Mouse (Mus musculus): ENCODE data around the gene Kctd7. TPM values are rescaled to one million over a fixed set of nuclear protein-coding genes. Genes with fewer than 3 reads are reported as not detected.

Gene Kctd7
- total RNA-seq (2021): 10 to 100 TPM; 10.3 to 14.5 TPM
- polyA plus RNA-seq (2012; rRNA removed): 33.2 and 36.3 TPM in 2 replicates
- long read RNA-seq, full-length matches to known transcripts: 8 of 12 reads
- long read RNA-seq, partial matches to known transcripts: 2 of 12 reads
- long read RNA-seq, other reads (novel, unspliced or antisense): 2 of 12 reads

GRCm38 (mm10) chr5:130144334-130145312 lies at the start of gene Kctd7:
Kctd7 (plus strand) TSS chr5:130144861.
- DNase-seq: peak; percentile 98

DNA sequence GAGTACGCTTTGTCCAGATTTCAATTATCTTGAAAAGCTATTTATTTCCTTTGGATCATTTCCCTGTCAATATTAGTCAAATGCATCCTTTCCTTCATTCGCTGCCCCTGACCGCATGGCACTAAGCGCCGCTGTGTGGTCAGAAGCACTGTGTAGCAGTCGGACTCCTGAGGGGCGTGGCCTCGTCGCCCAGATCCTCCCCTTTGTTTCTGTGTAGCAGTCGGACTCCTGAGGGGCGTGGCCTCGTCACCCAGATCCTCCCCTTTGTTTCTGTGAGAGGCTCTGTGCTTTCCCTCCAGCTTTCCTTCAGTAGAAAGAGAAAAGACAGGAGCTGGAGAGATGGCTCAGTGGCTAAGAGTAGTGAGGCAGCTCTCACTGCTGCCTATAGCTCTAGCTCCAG lies 47.9 kb upstream of the Kctd7 start:
- no peak for DNase-seq

DNA sequence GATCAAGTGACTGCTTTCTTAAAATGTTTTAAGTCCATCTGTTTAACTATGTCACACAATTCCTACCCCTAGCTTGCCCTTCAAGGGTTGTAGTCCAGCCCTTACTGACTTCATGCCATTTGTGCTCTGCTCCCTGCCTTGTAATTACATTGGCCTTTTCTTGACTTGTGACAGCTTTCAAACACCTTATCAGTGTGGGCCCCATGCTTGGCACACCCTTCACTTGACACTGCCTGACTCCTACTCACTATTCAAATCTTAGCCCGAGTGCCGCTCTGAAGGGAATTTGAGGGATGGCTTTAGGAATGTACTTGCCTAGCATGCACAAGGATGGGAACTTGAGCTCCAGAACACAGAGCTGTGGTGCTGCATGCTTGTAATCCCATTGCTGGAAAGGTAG lies 46.8 kb upstream of the Kctd7 start:
- no peak for DNase-seq

- DNase-seq: no peak
Measured at GRCm38 (mm10) chr5:130101724-130102123, 42.9 kb upstream of the Kctd7 start.

DNA sequence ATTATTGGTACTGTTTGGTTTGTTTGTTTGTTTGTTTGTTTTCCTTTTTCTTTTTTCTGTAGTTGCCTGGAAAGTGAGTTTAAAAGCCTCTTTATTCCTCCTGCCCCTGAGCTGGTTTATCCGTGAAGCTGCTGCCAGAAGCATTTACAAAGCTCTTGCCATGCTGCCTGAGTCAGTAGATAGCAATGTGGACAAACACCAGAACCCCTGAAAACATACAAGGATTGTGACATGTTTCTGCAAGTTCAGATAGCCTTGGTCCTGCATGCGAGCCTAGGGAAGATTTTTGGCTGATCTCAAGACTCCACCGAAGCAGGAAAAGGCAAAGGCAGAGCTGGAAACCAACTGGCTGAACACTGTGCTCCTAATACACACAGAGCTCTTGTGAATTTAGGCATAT lies 35.3 kb upstream of the Kctd7 start:
- DNase-seq: peak; percentile 66

GRCm38 (mm10) chr5:130110632-130111464 lies 33.8 kb upstream of the Kctd7 start:
- DNase-seq: no peak

DNA sequence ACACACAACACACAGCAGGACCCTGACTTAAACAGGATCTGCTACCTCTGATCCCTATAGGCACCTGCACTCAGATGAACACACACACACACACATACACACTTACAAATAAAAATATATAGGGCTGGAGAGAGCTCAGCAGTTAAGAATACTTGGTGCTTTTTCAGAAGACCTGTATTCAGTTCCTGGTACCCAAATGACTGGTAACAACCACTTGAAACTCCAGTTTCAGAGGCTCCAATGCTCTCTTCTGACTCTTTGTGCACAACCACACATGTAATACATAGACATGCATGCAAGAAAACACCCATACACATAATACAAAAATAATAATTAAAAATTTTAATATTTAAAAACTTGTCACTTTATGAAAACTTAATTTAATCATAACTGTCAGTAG lies 32.0 kb upstream of the Kctd7 start:
- no peak for DNase-seq

DNA sequence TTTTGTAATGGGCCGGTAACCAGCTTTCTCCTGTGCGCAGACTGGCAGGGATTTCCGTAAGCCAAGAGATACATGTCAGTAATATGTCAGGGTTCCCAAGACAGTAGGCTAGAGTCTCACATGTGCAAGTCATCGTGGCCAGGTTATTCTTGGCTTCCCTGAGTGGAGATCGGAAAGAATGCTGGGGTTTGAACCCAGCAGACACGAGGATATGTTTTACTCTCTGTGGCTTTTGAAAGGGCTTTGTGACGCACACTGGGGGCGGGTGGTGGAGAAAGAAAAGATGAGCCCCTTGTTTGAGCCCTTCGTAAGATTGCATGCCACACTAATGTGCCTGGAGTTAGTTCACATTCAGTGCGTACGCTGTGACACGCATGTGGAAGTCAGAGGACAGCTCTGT lies 28.5 kb upstream of the Kctd7 start:
- DNase-seq: no peak

GRCm38 (mm10) chr5:130116857-130117256 lies 27.8 kb upstream of the Kctd7 start:
- no peak for DNase-seq

GRCm38 (mm10) chr5:130117932-130118331 lies 26.7 kb upstream of the Kctd7 start:
- DNase-seq: no peak

GRCm38 (mm10) chr5:130119236-130119635 lies 25.4 kb upstream of the Kctd7 start:
- DNase-seq: no peak

DNA sequence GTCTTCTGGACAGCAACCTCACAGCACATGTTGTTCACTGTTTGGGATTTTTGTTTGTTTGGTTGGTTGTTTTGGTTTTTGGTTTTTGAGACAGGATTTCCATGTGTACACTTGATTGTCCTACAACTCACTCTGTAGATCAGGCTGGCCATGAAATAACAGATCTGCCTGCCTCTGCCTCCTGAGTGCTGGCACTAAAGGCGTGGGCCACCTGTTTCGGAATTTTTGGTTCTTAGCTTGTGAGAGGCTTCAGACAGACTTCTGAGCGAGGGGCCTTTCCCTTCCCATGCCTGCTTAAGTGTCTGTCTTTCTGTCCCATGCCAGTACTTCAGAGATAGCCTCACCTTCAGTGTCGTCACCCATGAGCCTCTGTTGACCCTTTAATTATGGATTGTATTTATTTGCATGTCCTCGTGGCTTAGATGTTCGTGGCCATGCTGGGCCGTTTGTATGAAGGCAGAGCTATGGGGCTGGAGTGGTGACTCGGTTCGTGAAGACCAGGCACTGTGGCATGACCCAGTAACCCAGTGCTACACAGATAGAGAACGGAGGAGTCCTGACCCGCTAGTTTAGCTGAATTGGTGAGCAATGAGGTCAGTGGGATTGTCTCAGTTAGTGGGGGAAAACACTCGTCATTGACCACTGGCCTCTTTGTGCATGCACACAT lies 24.5 kb upstream of the Kctd7 start:
- no peak for DNase-seq

DNA sequence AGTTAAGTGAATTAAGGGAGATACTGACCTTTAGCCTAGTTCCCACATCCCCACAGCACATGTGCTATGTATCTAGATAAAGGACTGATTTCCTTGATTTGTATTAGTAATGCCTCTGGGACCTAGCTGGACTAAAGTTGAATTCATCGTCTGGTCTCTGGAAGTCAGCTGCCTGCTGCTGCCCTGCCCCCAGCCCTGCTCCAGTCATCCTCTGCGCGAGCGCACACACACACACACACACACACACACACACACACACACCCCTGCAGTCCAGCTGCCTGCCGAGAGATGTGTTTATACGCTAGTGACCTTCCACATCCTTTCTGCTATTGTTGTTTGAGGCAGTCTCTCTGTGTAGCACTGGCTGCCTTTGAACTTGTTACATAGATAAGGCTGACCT lies 23.8 kb upstream of the Kctd7 start:
- no peak for DNase-seq

GRCm38 (mm10) chr5:130122355-130122754 lies 22.3 kb upstream of the Kctd7 start:
- DNase-seq: no peak

DNA sequence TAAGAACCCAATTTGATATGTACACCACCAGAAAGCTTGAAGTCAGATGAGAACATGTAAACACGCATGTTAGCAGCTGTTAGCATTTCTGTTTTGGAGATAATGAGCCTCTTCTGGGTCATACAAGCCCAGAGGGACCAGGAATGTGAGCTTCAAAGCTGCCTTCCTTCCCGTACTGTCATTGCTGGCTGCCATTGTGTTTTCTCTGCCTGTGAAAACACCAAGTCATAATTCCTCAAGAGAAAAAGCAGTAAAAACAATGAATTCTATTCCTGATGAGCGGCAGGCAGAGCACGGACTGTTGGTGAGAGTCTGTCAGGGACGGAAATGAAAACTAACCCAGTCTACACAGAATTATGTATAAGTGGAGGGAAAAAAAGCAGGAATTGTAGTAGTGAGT lies 20.4 kb upstream of the Kctd7 start:
- DNase-seq: no peak

DNA sequence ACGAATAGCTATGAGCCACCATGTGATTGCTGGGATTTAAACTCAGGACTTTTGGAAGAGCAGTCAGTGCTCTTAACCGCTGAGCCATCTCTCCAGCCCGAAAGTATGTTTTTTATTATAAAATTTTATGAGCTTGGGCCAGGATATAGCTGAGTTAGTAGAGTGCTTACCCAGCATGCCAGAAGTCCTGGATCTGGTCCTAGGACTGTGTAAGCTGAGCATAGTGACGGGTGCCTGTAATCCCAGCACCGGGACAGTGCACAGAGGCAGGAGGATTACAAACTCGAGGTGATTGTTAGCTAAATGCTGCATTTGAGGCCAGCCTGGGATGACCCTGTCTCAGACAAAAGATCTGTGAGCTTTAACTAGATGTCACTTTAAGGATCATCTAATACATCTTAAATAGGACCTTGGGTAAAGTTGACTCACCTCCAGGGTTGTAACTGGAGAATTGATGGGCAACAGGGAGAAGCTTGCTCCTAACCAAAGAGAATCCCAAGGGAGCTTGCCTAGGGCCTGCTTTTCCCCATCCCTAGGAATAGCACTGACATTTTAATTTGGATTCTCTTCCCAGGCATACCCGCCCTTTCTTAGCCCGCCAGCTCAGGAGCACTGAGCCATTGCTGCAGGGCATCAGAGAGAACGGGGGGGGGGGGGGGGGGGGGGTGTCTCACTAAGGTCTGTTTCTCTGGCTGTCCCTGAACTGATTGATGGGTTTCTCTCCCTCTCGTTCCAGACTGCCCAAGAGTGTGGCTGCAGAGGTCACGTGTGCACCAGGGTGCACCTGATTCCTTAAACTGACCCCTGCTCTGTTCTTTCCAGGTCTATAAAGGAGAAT lies 15.8 kb upstream of the Kctd7 start:
- DNase-seq: no peak

DNA sequence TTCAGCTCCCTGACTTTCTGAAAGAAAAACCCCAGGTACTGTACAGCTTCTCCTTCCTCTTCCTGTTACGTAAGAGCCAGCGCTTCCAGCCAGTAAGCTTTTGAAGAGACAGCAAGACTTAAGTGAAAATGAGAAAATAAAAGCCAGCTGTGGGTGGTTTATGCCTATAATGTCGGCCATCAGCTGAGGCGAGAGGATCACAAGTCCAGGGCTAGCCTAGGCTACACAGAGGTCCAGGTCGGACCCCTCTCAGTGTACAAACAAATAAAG lies 15.2 kb upstream of the Kctd7 start:
- no peak for DNase-seq

GRCm38 (mm10) chr5:130136597-130136996 lies 8.1 kb upstream of the Kctd7 start:
- DNase-seq: no peak

GRCm38 (mm10) chr5:130139393-130139792 lies 5.3 kb upstream of the Kctd7 start:
- peak; percentile 80 for DNase-seq

DNA sequence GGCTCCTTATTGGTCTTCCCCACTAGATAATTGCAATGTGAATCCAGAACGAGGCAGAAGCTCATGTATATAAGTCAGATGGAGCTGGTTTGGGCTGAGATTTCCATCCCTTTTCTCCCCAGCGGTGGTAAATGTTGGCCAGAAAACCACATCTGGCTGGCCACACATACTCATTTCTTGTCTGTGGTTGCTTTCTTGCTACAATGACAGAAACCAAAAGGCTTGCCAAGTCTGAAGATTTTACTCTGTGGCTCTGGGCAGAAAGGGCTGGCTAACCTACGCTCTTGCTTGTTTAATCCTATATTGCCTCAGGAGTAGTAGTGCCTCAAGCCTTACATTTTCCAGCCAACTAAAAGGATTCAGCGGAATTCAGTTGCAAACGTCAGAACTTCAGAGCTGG lies 3.5 kb upstream of the Kctd7 start:
- no peak for DNase-seq

- peak; percentile 49 for DNase-seq
Measured at GRCm38 (mm10) chr5:130142041-130142440, 2.6 kb upstream of the Kctd7 start.

Data from adrenal gland, adult 2 months (tissue).